ENCODE assay signal across 22 mouse cellular contexts in the genomic region with DNA sequence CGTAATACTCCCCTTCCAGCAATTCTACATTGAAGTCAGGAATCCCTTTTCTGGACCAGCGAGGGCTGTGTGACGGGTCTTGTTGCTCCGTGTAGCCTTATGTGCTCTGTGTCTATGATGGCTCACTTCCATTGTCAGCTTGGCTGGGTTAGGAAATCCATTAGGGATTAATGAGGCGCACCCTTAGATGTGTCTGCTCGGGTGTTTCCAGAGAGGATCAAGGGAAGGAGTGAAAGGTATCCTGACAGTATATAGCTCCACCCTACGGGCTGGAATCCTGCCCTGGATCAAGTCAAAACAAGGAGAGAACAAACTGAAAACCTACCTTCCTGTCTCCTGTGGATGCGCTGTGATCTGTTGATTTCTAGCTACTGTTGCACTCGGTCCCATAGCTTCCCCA.
"Had no signal": no experiment of that assay in that cellular context is flagged by ENCODE, and none has a peak within 500 bp of the region (broad histone marks: within the 10 kb centered on the region; RNA-seq: fewer than 3 reads in every experiment).

No protein-coding gene starts in this region.

- H3K36me3 ChIP-seq: forebrain, embryonic 15.5 days; heart, embryonic 13.5 days; heart, embryonic 15.5 days; limb, embryonic 13.5 days; limb, embryonic 15.5 days; liver, embryonic 12.5 days had no signal

- DNase-seq: forebrain, postnatal 0 days; gastrocnemius, postnatal 14 days; gastrocnemius, postnatal 36 days; heart, adult 2 months; heart, postnatal 14 days; heart, postnatal 36 days; kidney, adult 18-20 months; kidney, adult 8-10 months; kidney, postnatal 25 days; layer of hippocampus, adult 9-11 months; layer of hippocampus, postnatal 36 days; left cerebral cortex, postnatal 4 days had no signal

- H3K4me2 ChIP-seq: forebrain, embryonic 15.5 days; heart, embryonic 11.5 days; heart, embryonic 13.5 days; heart, embryonic 15.5 days; limb, embryonic 13.5 days; limb, embryonic 15.5 days; liver, embryonic 12.5 days had no signal

- ATAC-seq: forebrain, embryonic 15.5 days; forebrain, postnatal 0 days; hindbrain, postnatal 0 days; intestine, embryonic 16.5 days; liver, embryonic 12.5 days had no signal

- H3K4me1 ChIP-seq: forebrain, embryonic 15.5 days; heart, embryonic 13.5 days; heart, embryonic 15.5 days; limb, embryonic 13.5 days; limb, embryonic 15.5 days; liver, embryonic 12.5 days had no signal

- H3K9me3 ChIP-seq: forebrain, embryonic 15.5 days; heart, embryonic 13.5 days; heart, embryonic 15.5 days; limb, embryonic 13.5 days; limb, embryonic 15.5 days; liver, embryonic 12.5 days had no signal

- H3K27ac ChIP-seq: forebrain, embryonic 15.5 days; heart, adult 2 months; heart, embryonic 13.5 days; heart, embryonic 15.5 days; hindbrain, postnatal 0 days; limb, embryonic 13.5 days; limb, embryonic 15.5 days; liver, embryonic 12.5 days; liver, embryonic 14.5 days had no signal

- H3K4me3 ChIP-seq: forebrain, embryonic 15.5 days; heart, adult 2 months; heart, embryonic 13.5 days; heart, embryonic 15.5 days; limb, embryonic 13.5 days; limb, embryonic 15.5 days; liver, embryonic 12.5 days had no signal

- H3K27me3 ChIP-seq: forebrain, embryonic 15.5 days; limb, embryonic 13.5 days; limb, embryonic 15.5 days; liver, embryonic 12.5 days had no signal

- H3K9ac ChIP-seq: forebrain, embryonic 15.5 days; forebrain, postnatal 0 days; heart, embryonic 13.5 days; heart, embryonic 15.5 days; limb, embryonic 13.5 days; limb, embryonic 15.5 days; liver, embryonic 12.5 days; liver, embryonic 14.5 days had no signal
